Mouse (Mus musculus) small intestine, adult 2 months (tissue): ENCODE measurements at regions not wholly inside any gene's neighbourhood (a gene's known extent, or its start where the extent isn't known, plus 50 kb on each side); places are given as distances from the start of the nearest gene placed in this dataset.

Experiments used
- CTCF ChIP-seq: fragments of 200-500 bp; IDR thresholded peaks from 2 replicates; pipeline ENCODE4 v1.5.1; 2012; ENCODE audit warnings: low read depth, mild to moderate bottlenecking, control low read depth, inconsistent platforms, low read length, moderate library complexity, mixed read lengths; ENCODE audit not compliant: insufficient replicate concordance, insufficient read length; ENCODE audit errors: extremely low read depth
- POLR2A ChIP-seq: fragments of 200-500 bp; IDR thresholded peaks from 2 replicates; pipeline ENCODE4 v1.6.1; 2012; ENCODE audit warnings: low read depth, mild to moderate bottlenecking, control low read depth, inconsistent platforms, low read length, moderate library complexity

DNA sequence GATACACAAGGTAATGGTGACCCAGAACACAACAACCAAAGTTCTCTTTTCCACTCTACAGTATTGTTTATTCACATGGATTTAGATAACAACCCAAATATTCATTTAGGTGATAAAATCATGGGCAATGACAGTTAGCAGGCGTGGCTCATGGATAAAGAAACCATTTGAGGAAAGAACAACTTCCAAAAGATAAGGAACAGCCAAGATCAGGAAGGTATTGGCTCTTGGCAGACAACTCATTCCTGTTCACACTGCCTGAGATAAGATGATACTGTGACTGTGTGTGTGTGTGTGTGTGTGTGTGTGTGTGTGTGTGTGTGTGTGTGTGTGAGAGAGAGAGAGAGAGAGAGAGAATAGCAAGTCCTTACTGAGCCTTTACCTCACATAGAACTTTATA, 285.7 kb upstream of the Pard3b start:
- TF ChIP-seq POLR2A = no peak
- TF ChIP-seq CTCF = no peak
